ENCODE assay signal across 8 mouse cellular contexts in the genomic region with DNA sequence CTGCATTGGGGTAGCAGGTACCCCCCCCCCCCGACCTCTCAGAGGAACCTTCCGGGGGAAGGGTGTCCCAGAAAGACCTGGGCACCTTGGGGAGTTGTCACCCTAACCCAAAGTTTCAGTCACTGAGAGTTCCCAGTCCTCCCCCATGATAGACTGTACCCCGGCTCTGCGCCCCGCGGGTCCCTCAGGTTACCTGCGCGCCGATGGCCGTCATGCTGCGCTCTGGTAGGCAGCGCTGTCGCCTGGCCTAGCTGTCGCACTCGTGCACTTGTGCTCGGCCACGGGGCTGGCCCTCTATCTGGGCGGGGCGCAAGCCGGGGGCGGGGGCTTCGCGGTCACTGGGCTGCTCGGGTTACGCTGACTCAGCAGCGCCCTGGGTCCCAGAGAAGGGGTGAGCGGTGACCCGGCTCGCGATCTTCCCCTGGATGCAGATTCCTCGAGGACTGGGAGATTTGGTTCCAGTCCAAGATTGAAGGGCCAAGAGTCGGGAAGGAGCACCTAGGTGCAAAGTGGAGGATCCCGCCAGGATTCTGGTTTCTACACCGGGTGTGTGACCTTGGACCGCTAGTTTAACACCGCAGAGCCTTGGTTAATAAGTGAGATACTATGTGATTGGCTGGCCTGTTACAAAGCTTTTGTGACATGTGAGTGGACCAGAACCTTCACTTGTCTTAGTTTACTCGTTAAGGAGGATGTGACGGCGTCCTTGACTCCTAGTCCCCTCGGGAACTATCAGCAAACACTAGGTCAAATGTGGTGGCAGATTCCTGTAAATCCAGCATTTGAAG. TPM values are rescaled to one million over a fixed set of nuclear protein-coding genes. Genes with fewer than 3 reads are reported as not detected.
DNase-seq lines count a peak whose midpoint lies in the region; ATAC-seq and TF ChIP-seq lines count a peak whose summit lies in the region.

A gene (minus strand): TSS at position 556 of the 788 bp plus-strand sequence.

- no peaks in the 10 kb centered on the region for H3K9me3 ChIP-seq in forebrain, embryonic 16.5 days (ENCODE audit: control insufficient read depth, low read length)
- H3K9me3 ChIP-seq in limb, embryonic 11.5 days (ENCODE audit: control insufficient read depth, low read length) = no peaks in the 10 kb centered on the region
- H3K9me3 ChIP-seq in midbrain, embryonic 11.5 days (ENCODE audit: control insufficient read depth, low read length) = no peaks in the 10 kb centered on the region
- no peaks in the 10 kb centered on the region for H3K9me3 ChIP-seq in stomach, embryonic 15.5 days

- H3K36me3 ChIP-seq in forebrain, embryonic 16.5 days (ENCODE audit: control insufficient read depth, insufficient read depth) = no peaks in the 10 kb centered on the region
- H3K36me3 ChIP-seq in limb, embryonic 11.5 days (ENCODE audit: control insufficient read depth, insufficient read depth, low read length) = no peaks in the 10 kb centered on the region
- no peaks in the 10 kb centered on the region for H3K36me3 ChIP-seq in midbrain, embryonic 11.5 days (ENCODE audit: control insufficient read depth, insufficient read depth, low read length)
- no peaks in the 10 kb centered on the region for H3K36me3 ChIP-seq in stomach, embryonic 15.5 days

- 3% methylated on average over 39 of the region's 40 CpGs for WGBS in forebrain, embryonic 16.5 days
- whole genome bisulfite sequencing in limb, embryonic 11.5 days = 2% methylated on average over 40 of the region's 40 CpGs
- WGBS in midbrain, embryonic 11.5 days = under 1% methylated on average over 40 of the region's 40 CpGs
- WGBS in stomach, embryonic 15.5 days = 3% methylated on average over 40 of the region's 40 CpGs

- no peak for TF ChIP-seq POLR2A in brain, embryonic 14.5 days (IDR thresholded peaks at IDR 0.05; ENCODE audit: borderline replicate concordance, extremely low read depth, insufficient read depth, insufficient read length, poor library complexity, severe bottlenecking)

- peak within 1 kb of the TSS; percentile 75 for H3K4me2 ChIP-seq in forebrain, embryonic 16.5 days (ENCODE audit: low read length)
- peak within 1 kb of the TSS; percentile 71 for H3K4me2 ChIP-seq in limb, embryonic 11.5 days (ENCODE audit: low read depth, severe bottlenecking)
- peak within 1 kb of the TSS; percentile 76 for H3K4me2 ChIP-seq in midbrain, embryonic 11.5 days
- H3K4me2 ChIP-seq in stomach, embryonic 15.5 days = peak within 1 kb of the TSS; percentile 89

- peaks cover 15% of the 10 kb centered on the region for H3K27me3 ChIP-seq in forebrain, embryonic 16.5 days (replicated peaks; ENCODE audit: control insufficient read depth, insufficient read depth, low read length)
- H3K27me3 ChIP-seq in limb, embryonic 11.5 days (ENCODE audit: control insufficient read depth, insufficient read depth, low read length) = peaks cover 2% of the 10 kb centered on the region; the same call in 1 of the 2 replicates
- peaks cover 13% of the 10 kb centered on the region for H3K27me3 ChIP-seq in midbrain, embryonic 11.5 days (ENCODE audit: control insufficient read depth, insufficient read depth, low read length)
- 0 out of 2 replicates have a peak, but pooled peaks cover 3% of the 10 kb centered on the region for H3K27me3 ChIP-seq in stomach, embryonic 15.5 days (replicated peaks)

- DNase-seq in left cerebral cortex, postnatal 25 days (ENCODE audit: low spot score in 2 of 2) = peak; percentile 21 to 33
- no peak for DNase-seq in left cerebral cortex, adult 11 months (ENCODE audit: low spot score)
- DNase-seq in brain, embryonic 14.5 days (ENCODE audit: low read depth) = peak; percentile 64
- peak; percentile 86 for DNase-seq in limb, embryonic 11.5 days (ENCODE audit: low spot score)
- peak; percentile 96 for DNase-seq in midbrain, embryonic 11.5 days (ENCODE audit: low spot score, missing footprints)

- ATAC-seq in forebrain, embryonic 16.5 days = peak; percentile 60
- ATAC-seq in hematopoietic stem cell, adult 5-6 weeks (replicated peaks in 1 of 2; ENCODE audit: insufficient read depth in 1 of 2, low FRiP score in 2 of 2, low TSS enrichment in 1 of 2, low read depth in 1 of 2, poor library complexity in 2 of 2, severe bottlenecking in 2 of 2) = peak; percentile 80 to 81
- ATAC-seq in limb, embryonic 11.5 days (ENCODE audit: insufficient number of reproducible peaks, low FRiP score, low TSS enrichment, low read depth) = peak; percentile 83
- peak; percentile 88 for ATAC-seq in midbrain, embryonic 11.5 days (ENCODE audit: low FRiP score)
- ATAC-seq in stomach, embryonic 15.5 days (ENCODE audit: insufficient read depth, low FRiP score, low read depth) = peak; percentile 86

- peak within 1 kb of the TSS; percentile 39 for H3K4me3 ChIP-seq in forebrain, embryonic 16.5 days (replicated peaks; ENCODE audit: low read length)
- H3K4me3 ChIP-seq in limb, embryonic 11.5 days (ENCODE audit: low read depth, low read length) = peak within 1 kb of the TSS; percentile 25
- H3K4me3 ChIP-seq in midbrain, embryonic 11.5 days (ENCODE audit: low read depth, low read length) = peak within 1 kb of the TSS; percentile 33
- H3K4me3 ChIP-seq in stomach, embryonic 15.5 days (replicated peaks) = peak within 1 kb of the TSS; percentile 38

- H3K27ac ChIP-seq in forebrain, embryonic 16.5 days (ENCODE audit: low read length) = no peak within 1 kb of the TSS
- no peak within 1 kb of the TSS for H3K27ac ChIP-seq in limb, embryonic 11.5 days (replicated peaks; ENCODE audit: low read depth, low read length)
- H3K27ac ChIP-seq in midbrain, embryonic 11.5 days (ENCODE audit: low read depth, low read length) = no peak within 1 kb of the TSS
- H3K27ac ChIP-seq in stomach, embryonic 15.5 days = no peak within 1 kb of the TSS

- no peak for TF ChIP-seq CTCF in brain, embryonic 14.5 days (IDR thresholded peaks at IDR 0.05; ENCODE audit: borderline replicate concordance, extremely low read depth, insufficient read depth, insufficient read length)

- intact Hi-C loops in left cerebral cortex, postnatal 25 days (cut with DNase I) = no loop called here

- peaks cover 16% of the 10 kb centered on the region for H3K4me1 ChIP-seq in forebrain, embryonic 16.5 days (replicated peaks; ENCODE audit: control insufficient read depth, insufficient read depth, low read length)
- H3K4me1 ChIP-seq in limb, embryonic 11.5 days (ENCODE audit: control insufficient read depth, insufficient read depth, low read length) = 0 out of 2 replicates have a peak, but pooled peaks cover 5% of the 10 kb centered on the region
- H3K4me1 ChIP-seq in midbrain, embryonic 11.5 days (ENCODE audit: control insufficient read depth, insufficient read depth, low read length) = peaks cover 17% of the 10 kb centered on the region; the same call in 1 of the 2 replicates
- H3K4me1 ChIP-seq in stomach, embryonic 15.5 days = 0 out of 2 replicates have a peak, but pooled peaks cover 16% of the 10 kb centered on the region

- peak within 1 kb of the TSS; percentile 33; the same call in 1 of the 2 replicates for H3K9ac ChIP-seq in forebrain, embryonic 16.5 days (replicated peaks; ENCODE audit: low read depth, low read length)
- H3K9ac ChIP-seq in limb, embryonic 11.5 days (ENCODE audit: low read length) = 0 out of 2 replicates have a peak within 1 kb of the TSS, but pooled peaks have one; percentile 37
- peak within 1 kb of the TSS; percentile 40; the same call in 1 of the 2 replicates for H3K9ac ChIP-seq in midbrain, embryonic 11.5 days (ENCODE audit: low read length)
- 0 out of 2 replicates have a peak within 1 kb of the TSS, but pooled peaks have one; percentile 16 for H3K9ac ChIP-seq in stomach, embryonic 15.5 days

RNA-seq across cellular contexts. Expression of the gene that starts here (rescaled TPM):
- 1 to 10 TPM; 1.2 to 1.3 TPM for total RNA-seq in left cerebral cortex, postnatal 25 days (2021)
- polyA plus RNA-seq in brain, embryonic 14.5 days (2012; rRNA removed) = 5.0 and 5.4 TPM in 2 replicates
- 5.6 and 6.4 TPM in 2 replicates for polyA plus RNA-seq in forebrain, embryonic 16.5 days (2015; fragmentation: Nextera tagmentation; extraction: Ambion mirVana)
- total RNA-seq in hematopoietic stem cell, adult 5-6 weeks (2017) = 0.25 and 2.6 TPM in 2 replicates
- polyA plus RNA-seq in limb, embryonic 11.5 days (2014; fragmentation: Nextera tagmentation; extraction: Ambion mirVana) = 2.5 and 3.0 TPM in 2 replicates
- polyA plus RNA-seq in midbrain, embryonic 11.5 days (2014; fragmentation: Nextera tagmentation; extraction: Ambion mirVana) = 6.8 and 7.3 TPM in 2 replicates
- 20.1 and 23.9 TPM in 2 replicates for polyA plus RNA-seq in stomach, embryonic 15.5 days (2015; fragmentation: Nextera tagmentation; extraction: Ambion mirVana)
